ENCODE assay signal across 16 mouse cellular contexts in genomic region chr14:103695620-103696019, GRCm38 (mm10). TPM values are rescaled to one million over a fixed set of nuclear protein-coding genes. Genes with fewer than 3 reads are reported as not detected.
"Had no signal": no experiment of that assay in that cellular context is flagged by ENCODE, and none has a peak within 500 bp of the region (broad histone marks: within the 10 kb centered on the region; RNA-seq: fewer than 3 reads in every experiment).

No protein-coding gene starts in this region.

- H3K4me3 ChIP-seq: midbrain, embryonic 10.5 days; midbrain, embryonic 12.5 days; myocyte; neural tube, embryonic 12.5 days; stomach, embryonic 15.5 days had no signal

- H3K9ac ChIP-seq: lung, embryonic 14.5 days; midbrain, embryonic 12.5 days; neural tube, embryonic 12.5 days; stomach, embryonic 15.5 days had no signal

- H3K4me2 ChIP-seq: lung, embryonic 14.5 days; midbrain, embryonic 12.5 days; neural tube, embryonic 12.5 days; stomach, embryonic 15.5 days had no signal

- DNase-seq: lung, adult 18-20 months; lung, postnatal 10 days; lung, postnatal 4 days; midbrain, embryonic 14.5 days; right cerebral cortex, postnatal 14 days; thymus, adult 2 months; thymus, postnatal 14 days; thymus, postnatal 36 days had no signal

- H3K4me1 ChIP-seq: midbrain, embryonic 10.5 days; midbrain, embryonic 12.5 days; neural tube, embryonic 12.5 days; stomach, embryonic 15.5 days had no signal

- ATAC-seq: midbrain, embryonic 16.5 days had no signal

- H3K27me3 ChIP-seq: midbrain, embryonic 12.5 days; neural tube, embryonic 12.5 days; stomach, embryonic 15.5 days had no signal

- H3K27ac ChIP-seq: midbrain, embryonic 10.5 days; midbrain, embryonic 12.5 days; neural tube, embryonic 12.5 days; stomach, embryonic 15.5 days; stomach, postnatal 0 days had no signal

- H3K9me3 ChIP-seq: midbrain, embryonic 10.5 days; midbrain, embryonic 12.5 days; neural tube, embryonic 12.5 days; stomach, embryonic 15.5 days had no signal

- H3K36me3 ChIP-seq: stomach, embryonic 15.5 days had no signal

RNA-seq across cellular contexts. Expression of gene Slain1, which starts 45.6 kb away (rescaled TPM):
- polyA plus RNA-seq: myocyte had no signal
